Mouse (Mus musculus) layer of hippocampus, postnatal 14 days (tissue): Measurements from ENCODE around the gene Trpc3. TPM values are rescaled to one million over a fixed set of nuclear protein-coding genes. Genes with fewer than 3 reads are reported as not detected.
"Not testable (repeated sequence)": the region's sequence is repeated elsewhere in the genome, so short reads cannot be mapped to it uniquely, and the experiment has no call there.

Experiments used
- DNase-seq, 2 experiments: peaks; one replicate each; pipeline ENCODE4 v3.0.0; 2021 to 2022; ENCODE audit warnings: low spot score in 2 of 2, mixed read lengths in 1 of 2
- total RNA-seq, 2 experiments: library from RNA; stranded (reverse); gene quantifications; 2 replicates each; pipeline ENCODE4 v1.2.3; 2021

The Trpc3 gene
- total RNA-seq, 2 experiments from 2014 or later, result 12.6 to 13.1 TPM

- no peak for DNase-seq
Measured at GRCm38 (mm10) chr3:36605894-36606783, 83.8 kb downstream of the Trpc3 start.

GRCm38 (mm10) chr3:36599773-36600172, 90.2 kb downstream of the Trpc3 start:
- DNase-seq, result not testable (repeated sequence)

- DNase-seq, result no peak
Measured at GRCm38 (mm10) chr3:36598811-36599210, 91.2 kb downstream of the Trpc3 start.

GRCm38 (mm10) chr3:36571827-36572378, 118.1 kb downstream of the Trpc3 start, which contains the start of gene Ccna2:
Gene Ccna2 (minus strand): TSS chr3:36572150.
- peak; percentile 96 to 98 for DNase-seq

- DNase-seq, result no peak
Measured at GRCm38 (mm10) chr3:36571361-36571826, 118.6 kb downstream of the Trpc3 start.

Other genes with a start within 250 kb of the Trpc3 start
- gene Anxa5, start 214.3 kb downstream of the Trpc3 start, total RNA-seq, result 10 to 100 TPM; 42.6 to 44.8 TPM
- gene 1810062G17Rik, start 214.2 kb downstream of the Trpc3 start, total RNA-seq, result under 1 TPM in 1 of 2 experiments, not detected in 1; 0.37 TPM
- 1 to 10 TPM; 1.5 to 1.9 TPM for gene Gm11549, start 168.4 kb downstream of the Trpc3 start, total RNA-seq
- gene Exosc9, start 137.6 kb downstream of the Trpc3 start, total RNA-seq, result 10 to 100 TPM; 39.7 to 41.5 TPM
- 1 to 10 TPM; 2.9 to 4.0 TPM for gene Ccna2, start 118.0 kb downstream of the Trpc3 start, total RNA-seq
- 10 to 100 TPM; 15.4 to 16.1 TPM for gene Bbs7, start 76.7 kb downstream of the Trpc3 start, total RNA-seq
- gene 4932438A13Rik, start 172.9 kb upstream of the Trpc3 start, total RNA-seq, result 100 to 1,000 TPM in 1 of 2 experiments, 10 to 100 TPM in 1; 92.2 to 106 TPM